Mouse (Mus musculus) stomach, embryonic 16.5 days (tissue): ENCODE measurements at regions not wholly inside any gene's neighbourhood (a gene's known extent, or its start where the extent isn't known, plus 50 kb on each side); places are given as distances from the start of the nearest gene placed in this dataset.

ENCODE experiments used
- ATAC-seq: fragments of 200-750 bp; cut with Nextera tagmentation; 2 replicates; pipeline ENCODE4 v1.8.0; 2017; ENCODE audit warnings: moderate number of reproducible peaks, moderate TSS enrichment; ENCODE audit not compliant: insufficient read depth, low FRiP score
- H3K27ac ChIP-seq: fragments of 300-500 bp; sonication (generic); 2 replicates; pipeline ENCODE4 v1.5.1; 2014; ENCODE audit warnings: low read length
- H3K27me3 ChIP-seq: fragments of 300-500 bp; sonication (generic); 2 replicates; pipeline ENCODE4 v1.6.1; 2014; ENCODE audit warnings: low read length, control low read depth, mixed read lengths; ENCODE audit not compliant: control insufficient read depth, insufficient read depth
- H3K36me3 ChIP-seq: fragments of 300-500 bp; sonication (generic); 2 replicates; pipeline ENCODE4 v1.6.1; 2014; ENCODE audit warnings: low read length; ENCODE audit not compliant: control insufficient read depth, insufficient read depth
- H3K4me1 ChIP-seq: fragments of 300-500 bp; sonication (generic); 2 replicates; pipeline ENCODE4 v1.6.1; 2014; ENCODE audit warnings: low read length, control low read depth, mixed read lengths; ENCODE audit not compliant: control insufficient read depth, insufficient read depth
- H3K4me2 ChIP-seq: fragments of 300-500 bp; sonication (generic); 2 replicates; pipeline ENCODE4 v1.6.1; 2014; ENCODE audit warnings: low read depth, low read length, mixed read lengths
- H3K4me3 ChIP-seq: fragments of 300-500 bp; sonication (generic); replicated peaks from 2 replicates; pipeline ENCODE4 v1.5.1; 2014; ENCODE audit warnings: mild to moderate bottlenecking, low read length
- H3K9ac ChIP-seq: fragments of 300-500 bp; sonication (generic); 2 replicates; pipeline ENCODE4 v1.6.1; 2014; ENCODE audit warnings: low read length
- H3K9me3 ChIP-seq: fragments of 300-500 bp; sonication (generic); replicated peaks from 2 replicates; pipeline ENCODE4 v1.6.1; 2016; ENCODE audit warnings: low read length, control low read depth; ENCODE audit not compliant: control insufficient read depth
- WGBS: fragments of 180-500 bp; shearing (Covaris S2); extraction: QIAGEN DNeasy Blood & Tissue Kit; methylation state at CpG from one replicate; pipeline ENCODE4 v1.1.7; 2014; 5-methylcytosine and 5-hydroxymethylcytosine counted together

- WGBS: 68% methylated on average over 3 of the region's 3 CpGs
- H3K27ac ChIP-seq: no peak overlapping the region
- no peaks in the 10 kb centered on the region for H3K4me1 ChIP-seq
These were observed 1068.4 kb downstream of the Slitrk1 start for GRCm38 (mm10) chr14:107845289-107846215.

GRCm38 (mm10) chr14:107844533-107844932, 1069.4 kb downstream of the Slitrk1 start:
- no peak for ATAC-seq
- H3K4me2 ChIP-seq: no peak overlapping the region
- no peak overlapping the region for H3K27ac ChIP-seq
- no peaks in the 10 kb centered on the region for H3K27me3 ChIP-seq
- no peaks in the 10 kb centered on the region for H3K9me3 ChIP-seq
- no peak overlapping the region for H3K4me3 ChIP-seq
- 80% methylated on average over 2 of the region's 2 CpGs for WGBS
- H3K4me1 ChIP-seq: no peaks in the 10 kb centered on the region
- H3K9ac ChIP-seq: no peak overlapping the region
- H3K36me3 ChIP-seq: no peaks in the 10 kb centered on the region

More at GRCm38 (mm10) chr14:107845289-107846215, 1068.4 kb downstream of the Slitrk1 start:
- Histone ChIP-seq H3K4me2 (no peak overlapping the region), H3K9ac (no peak overlapping the region), H3K36me3 (no peaks in the 10 kb centered on the region), H3K9me3 (no peaks in the 10 kb centered on the region), H3K4me3 (no peak overlapping the region), H3K27me3 (no peaks in the 10 kb centered on the region)
- no peak for ATAC-seq

- 90% methylated on average over 1 of the region's 1 CpGs for WGBS
- no peaks in the 10 kb centered on the region for H3K36me3 ChIP-seq
- no peaks in the 10 kb centered on the region for H3K9me3 ChIP-seq
- no peaks in the 10 kb centered on the region for H3K4me1 ChIP-seq
- no peak overlapping the region for H3K4me2 ChIP-seq
- no peak for ATAC-seq
- H3K27ac ChIP-seq: no peak overlapping the region
- H3K9ac ChIP-seq: no peak overlapping the region
- no peak overlapping the region for H3K4me3 ChIP-seq
- no peaks in the 10 kb centered on the region for H3K27me3 ChIP-seq
These were observed 1081.0 kb downstream of the Slitrk1 start for GRCm38 (mm10) chr14:107832976-107833375.

- H3K27me3 ChIP-seq: no peaks in the 10 kb centered on the region
- H3K27ac ChIP-seq: no peak overlapping the region
- no peak for ATAC-seq
- no peak overlapping the region for H3K4me3 ChIP-seq
- no peaks in the 10 kb centered on the region for H3K4me1 ChIP-seq
- 61% methylated on average over 1 of the region's 1 CpGs for whole genome bisulfite sequencing
- H3K9ac ChIP-seq: no peak overlapping the region
- H3K9me3 ChIP-seq: no peaks in the 10 kb centered on the region
- no peaks in the 10 kb centered on the region for H3K36me3 ChIP-seq
- H3K4me2 ChIP-seq: no peak overlapping the region
These were observed 1128.7 kb downstream of the Slitrk1 start for GRCm38 (mm10) chr14:107785242-107785641.
